Mouse (Mus musculus) lung, embryonic 16.5 days (tissue): ENCODE measurements around the gene Serpinf1. TPM values are rescaled to one million over a fixed set of nuclear protein-coding genes. Genes with fewer than 3 reads are reported as not detected.

Experiments used
- microRNA counts: library from miRNA; unstranded; fragments of <30 nt; microRNA quantifications from one replicate; lab custom pipeline; 2016
- microRNA-seq: library from miRNA; unstranded; fragments of <30 nt; microRNA quantifications from one replicate; pipeline ENCODE4, GENCODE M21; 2016
- polyA plus RNA-seq: library from polyadenylated mRNA; unstranded; fragments of >200 nt; fragmentation: Nextera tagmentation; extraction: Ambion mirVana; gene quantifications from 2 replicates; pipeline ENCODE4 v1.2.1, GENCODE M21; 2015

Gene Serpinf1
- polyA plus RNA-seq, 1 experiment from 2014 or later: 61.3 TPM

MicroRNA genes within 50 kb of the gene (microRNA counts, 519-probe panel; counts per million panel counts)
- 4,345 counts per million, percentile 88 among the panel's probes with 10 or more counts for microRNA mmu-miR-22 (lab: Ali Mortazavi, UCI)

Small RNAs within 50 kb of the gene (microRNA-seq; reads per million reads assigned to microRNA genes)
- 3,679 reads per million, percentile 88 among the genes with 10 or more reads in this experiment for gene Mir22

Other genes starting within 250 kb of the Serpinf1 start
- gene Ovca2, start 243.9 kb downstream of the Serpinf1 start, polyA plus RNA-seq: 24.0 and 24.2 TPM in 2 replicates
- gene Dph1, start 231.5 kb downstream of the Serpinf1 start, polyA plus RNA-seq: 17.1 and 17.9 TPM in 2 replicates
- 2.0 and 2.9 TPM in 2 replicates for gene Rtn4rl1, start 228.9 kb downstream of the Serpinf1 start, polyA plus RNA-seq
- 172 and 191 TPM in 2 replicates for gene Rpa1, start 74.4 kb downstream of the Serpinf1 start, polyA plus RNA-seq
- gene Smyd4, start 74.3 kb downstream of the Serpinf1 start, polyA plus RNA-seq: 14.1 and 16.9 TPM in 2 replicates
- 0.95 and 9.2 TPM in 2 replicates for gene Serpinf2, start 16.9 kb upstream of the Serpinf1 start, polyA plus RNA-seq
- gene Wdr81, start 32.0 kb upstream of the Serpinf1 start, polyA plus RNA-seq: 5.3 and 5.9 TPM in 2 replicates
- gene Tlcd2, start 39.0 kb upstream of the Serpinf1 start, polyA plus RNA-seq: 16.7 and 17.1 TPM in 2 replicates
- gene Prpf8, start 64.1 kb upstream of the Serpinf1 start, polyA plus RNA-seq: 46.0 and 47.6 TPM in 2 replicates
- gene Rilp, start 87.4 kb upstream of the Serpinf1 start, polyA plus RNA-seq: 0.83 and 0.89 TPM in 2 replicates
- 16.4 and 17.7 TPM in 2 replicates for gene Scarf1, start 90.8 kb upstream of the Serpinf1 start, polyA plus RNA-seq
- 7.2 and 7.4 TPM in 2 replicates for gene Slc43a2, start 109.0 kb upstream of the Serpinf1 start, polyA plus RNA-seq
- 63.7 and 63.8 TPM in 2 replicates for gene Pitpna, start 165.4 kb upstream of the Serpinf1 start, polyA plus RNA-seq
- gene Inpp5k, start 208.3 kb upstream of the Serpinf1 start, polyA plus RNA-seq: 33.8 and 35.4 TPM in 2 replicates
- gene Myo1c, start 227.8 kb upstream of the Serpinf1 start, polyA plus RNA-seq: 93.0 and 96.5 TPM in 2 replicates